Mouse (Mus musculus) bone marrow, adult 2 months (tissue): Measurements from ENCODE around the gene Vars2. TPM values are rescaled to one million over a fixed set of nuclear protein-coding genes. Genes with fewer than 3 reads are reported as not detected.
A peak's percentile ranks its signal among the peaks of the same experiment; 100 is the strongest.

Source experiments
- H3K27ac ChIP-seq: fragments of 200-500 bp; 2 replicates; pipeline ENCODE4 v1.5.1; 2012; ENCODE audit warnings: low read depth, mild to moderate bottlenecking, control low read depth, inconsistent platforms, low read length; ENCODE audit not compliant: control insufficient read depth, poor library complexity, insufficient read depth
- H3K4me1 ChIP-seq: fragments of 200-500 bp; 2 replicates; pipeline ENCODE4 v1.6.1; 2011; ENCODE audit warnings: low read length; ENCODE audit not compliant: control insufficient read depth, insufficient read depth
- H3K4me3 ChIP-seq: fragments of 200-500 bp; replicated peaks from 2 replicates; pipeline ENCODE3; 2011; ENCODE audit warnings: mild to moderate bottlenecking, low read depth, low read length, control low read depth; ENCODE audit not compliant: control insufficient read depth
- CTCF ChIP-seq: fragments of 200-500 bp; IDR thresholded peaks from 2 replicates; pipeline ENCODE4 v1.5.1; 2011; ENCODE audit warnings: low read length, control low read depth; ENCODE audit not compliant: control insufficient read depth, insufficient read depth
- POLR2A ChIP-seq: fragments of 200-500 bp; IDR thresholded peaks from 2 replicates; pipeline ENCODE4 v1.6.1; 2011; ENCODE audit warnings: low read depth, mild to moderate bottlenecking, control low read depth, low read length, borderline replicate concordance; ENCODE audit not compliant: control insufficient read depth
- WGBS: fragments of 180-500 bp; shearing (Covaris S2); methylation state at CpG from one replicate; pipeline ENCODE4 v1.1.7; 2018; 5-methylcytosine and 5-hydroxymethylcytosine counted together
- polyA plus RNA-seq: library from polyadenylated mRNA; stranded (reverse); fragments of >200 nt; gene quantifications from 2 replicates; pipeline ENCODE4 v1.2.4, GENCODE M21; 2011; ENCODE audit warnings: low replicate concordance; ENCODE audit not compliant: missing spikeins, insufficient read depth, insufficient read length

Vars2 gene
- polyA plus RNA-seq, 1 experiment, result 25.0 TPM

- H3K4me1 ChIP-seq, result no peaks in the 10 kb centered on the region; the same call in 1 of the 2 replicates
- TF ChIP-seq POLR2A (no peak), CTCF (no peak)
- H3K27ac ChIP-seq, result no peak overlapping the region
- 68% methylated on average over 25 of the region's 25 CpGs for WGBS
- no peak overlapping the region for H3K4me3 ChIP-seq
These were observed 21.2 kb upstream of the Vars2 start for GRCm38 (mm10) chr17:35688347-35689175.

GRCm38 (mm10) chr17:35685061-35685460 is 17.7 kb upstream of the Vars2 start:
- WGBS, result 68% methylated on average over 9 of the region's 9 CpGs
- Histone ChIP-seq H3K4me3 (no peak overlapping the region), H3K4me1 (no peaks in the 10 kb centered on the region; the same call in 1 of the 2 replicates), H3K27ac (no peak overlapping the region)
- TF ChIP-seq CTCF (no peak), POLR2A (no peak)

DNA sequence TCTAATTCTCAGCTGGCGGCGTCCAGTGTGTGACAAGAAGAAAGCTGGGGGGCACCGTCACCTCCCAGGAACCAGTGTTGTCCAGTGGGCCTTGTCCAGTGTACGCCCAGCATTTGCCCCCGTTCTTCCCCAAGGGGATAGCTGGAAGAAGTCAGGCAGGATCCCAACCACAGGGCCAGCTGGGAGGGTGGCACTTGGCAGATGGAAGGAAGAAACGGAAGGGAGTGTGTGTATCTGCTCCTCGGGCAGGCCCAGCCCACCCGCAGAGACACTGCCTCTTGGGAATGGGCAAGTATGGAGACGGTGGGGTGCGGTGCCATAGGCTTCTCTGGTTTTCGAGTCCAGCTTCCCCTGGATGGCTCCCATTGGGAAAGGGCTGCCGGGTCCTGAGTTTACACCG is 14.6 kb upstream of the Vars2 start:
- TF ChIP-seq POLR2A, result no peak
- no peak for TF ChIP-seq CTCF
- H3K4me3 ChIP-seq, result no peak overlapping the region
- no peak overlapping the region for H3K27ac ChIP-seq
- no peaks in the 10 kb centered on the region for H3K4me1 ChIP-seq
- WGBS, result 80% methylated on average over 13 of the region's 13 CpGs

DNA sequence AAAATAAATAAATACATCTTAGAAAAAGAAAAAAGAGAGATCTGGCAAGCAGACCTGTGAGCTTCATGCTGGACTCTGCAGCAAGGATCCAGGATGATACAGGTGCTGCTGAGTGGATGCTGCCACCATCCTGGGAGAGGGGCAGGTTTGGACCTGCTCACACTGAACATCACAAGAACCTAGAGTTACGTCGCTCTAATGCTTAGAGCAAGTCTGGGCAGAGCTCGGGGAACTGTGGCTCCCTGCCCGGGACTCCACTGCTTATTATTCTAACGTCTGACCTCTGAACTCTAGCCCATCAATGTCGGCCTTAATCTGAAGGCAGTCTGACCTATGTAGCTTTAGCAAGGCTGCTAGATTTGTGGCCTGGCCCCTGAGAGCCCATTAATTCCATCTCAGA is 13.2 kb upstream of the Vars2 start:
- H3K27ac ChIP-seq, result no peak overlapping the region
- WGBS, result 72% methylated on average over 6 of the region's 6 CpGs
- H3K4me1 ChIP-seq, result no peaks in the 10 kb centered on the region
- TF ChIP-seq CTCF, result no peak
- no peak for TF ChIP-seq POLR2A
- H3K4me3 ChIP-seq, result no peak overlapping the region

DNA sequence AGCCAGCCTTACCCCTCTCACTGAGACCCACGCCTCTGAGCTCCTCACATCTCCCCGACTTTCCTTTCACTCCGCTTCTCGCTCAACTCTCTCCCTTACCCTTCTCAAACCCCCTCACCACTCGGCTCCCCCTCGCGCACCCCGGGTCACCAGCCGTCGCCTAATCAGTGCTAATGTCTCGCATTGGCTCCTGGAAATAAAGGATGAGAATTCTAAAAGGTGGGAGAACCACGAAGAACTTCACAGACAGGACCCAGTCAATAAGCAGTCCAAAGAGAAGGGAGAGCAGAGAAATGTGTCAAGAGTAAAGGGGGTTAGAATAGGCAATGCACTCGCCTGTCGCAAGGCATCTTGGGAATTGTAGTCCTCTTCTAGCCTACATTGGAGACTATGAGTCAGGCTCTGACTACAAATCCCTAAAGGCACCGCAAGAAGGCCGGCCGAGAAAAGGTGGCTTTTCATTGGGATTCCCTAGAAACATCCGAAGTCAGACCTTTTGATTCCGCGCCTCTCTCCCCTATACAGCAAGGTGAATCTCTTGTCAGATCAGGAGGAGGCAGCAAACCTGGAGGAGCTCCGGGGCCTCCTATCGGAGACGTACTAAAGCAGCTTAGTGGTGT is 6.1 kb upstream of the Vars2 start, which contains the start of gene Gtf2h4:
Gtf2h4 (minus strand) TSS at position 324 of the 620 bp plus-strand sequence.
- Histone ChIP-seq H3K4me1 (no peaks in the 10 kb centered on the region), H3K27ac (no peak within 1 kb of the TSS), H3K4me3 (peak within 1 kb of the TSS; percentile 64)
- 2% methylated on average over 23 of the region's 23 CpGs for WGBS
- TF ChIP-seq CTCF (no peak), POLR2A (no peak)

DNA sequence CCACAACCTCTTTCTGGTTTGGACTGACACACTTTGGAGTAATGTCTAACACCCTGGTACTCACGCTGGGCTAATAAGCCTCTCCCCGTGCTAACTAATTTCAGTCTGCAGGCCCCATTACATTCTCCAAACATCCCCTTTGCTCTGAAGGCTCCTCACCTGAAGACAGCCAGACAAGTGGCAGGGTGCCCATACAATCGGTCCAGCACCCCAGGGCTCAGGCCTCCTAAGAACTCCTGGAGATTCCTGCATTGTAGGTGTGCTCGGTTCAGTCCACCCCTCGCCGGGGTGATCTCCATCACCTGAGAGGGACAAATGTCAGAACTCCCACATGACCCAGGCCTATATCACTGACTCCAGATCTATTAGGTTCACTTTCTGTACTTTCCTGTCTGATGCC is 5.1 kb upstream of the Vars2 start:
- Histone ChIP-seq H3K4me3 (no peak overlapping the region), H3K27ac (no peak overlapping the region), H3K4me1 (no peaks in the 10 kb centered on the region)
- 89% methylated on average over 6 of the region's 6 CpGs for WGBS
- TF ChIP-seq POLR2A, result no peak
- no peak for TF ChIP-seq CTCF

- Histone ChIP-seq H3K4me3 (no peak overlapping the region), H3K27ac (no peak overlapping the region), H3K4me1 (no peaks in the 10 kb centered on the region)
- TF ChIP-seq CTCF (no peak), POLR2A (no peak)
- 84% methylated on average over 6 of the region's 6 CpGs for WGBS
These were observed 4.5 kb upstream of the Vars2 start for GRCm38 (mm10) chr17:35671846-35672245.

GRCm38 (mm10) chr17:35669731-35670130 is 2.3 kb upstream of the Vars2 start:
- Histone ChIP-seq H3K4me1 (no peaks in the 10 kb centered on the region; the same call in 1 of the 2 replicates), H3K4me3 (no peak overlapping the region), H3K27ac (no peak overlapping the region)
- WGBS, result 85% methylated on average over 9 of the region's 9 CpGs
- TF ChIP-seq CTCF (no peak), POLR2A (no peak)
